Mouse (Mus musculus) G1E (cell line): ENCODE data around the gene Gne. TPM values are rescaled to one million over a fixed set of nuclear protein-coding genes. Genes with fewer than 3 reads are reported as not detected.

ENCODE experiments used
- ATAC-seq: 2 replicates; pipeline ENCODE4 v1.8.0; 2016; ENCODE audit warnings: mild to moderate bottlenecking; ENCODE audit not compliant: insufficient number of reproducible peaks, poor library complexity, low FRiP score, severe bottlenecking; ENCODE audit errors: extremely low read depth
- DNase-seq: peaks from one replicate; pipeline ENCODE4 v3.0.0; 2012; ENCODE audit warnings: low spot score
- H3K27me3 ChIP-seq: 2 replicates; pipeline ENCODE4 v1.6.1; 2012; ENCODE audit warnings: mild to moderate bottlenecking, low read length, inconsistent platforms; ENCODE audit not compliant: insufficient read depth
- H3K36me3 ChIP-seq: replicated peaks from 2 replicates; pipeline ENCODE3; 2012; ENCODE audit warnings: mild to moderate bottlenecking, inconsistent platforms
- H3K4me1 ChIP-seq: 2 replicates; pipeline ENCODE4 v1.6.1; 2012; ENCODE audit warnings: low read depth, low read length, inconsistent platforms, mixed read lengths; ENCODE audit not compliant: insufficient read depth
- H3K4me3 ChIP-seq: 2 replicates; pipeline ENCODE4 v1.5.1; 2012; ENCODE audit warnings: low read depth, mild to moderate bottlenecking, inconsistent platforms, low read length, moderate library complexity, mixed read lengths
- H3K9me3 ChIP-seq: replicated peaks from 2 replicates; pipeline ENCODE4 v1.6.1; 2012; ENCODE audit warnings: inconsistent platforms
- CTCF ChIP-seq: IDR thresholded peaks from 2 replicates; pipeline ENCODE4 v1.5.1; 2012; ENCODE audit warnings: low read depth, low read length, inconsistent platforms, mixed read lengths
- GATA1 ChIP-seq: IDR thresholded peaks from 2 replicates; pipeline ENCODE4 v1.6.1; 2012; ENCODE audit warnings: borderline replicate concordance, low read length, inconsistent platforms, mixed read lengths
- GATA2 ChIP-seq: IDR thresholded peaks from 2 replicates; pipeline ENCODE4 v1.6.1; 2012; ENCODE audit warnings: low read depth, low read length, inconsistent platforms, borderline replicate concordance
- POLR2AphosphoS5 ChIP-seq: IDR thresholded peaks from 2 replicates; pipeline ENCODE4 v1.6.1; 2012; ENCODE audit warnings: low read depth, low read length, inconsistent platforms; ENCODE audit not compliant: insufficient replicate concordance
- TAL1 ChIP-seq: conservative IDR thresholded peaks from 2 replicates; pipeline ENCODE4 v1.6.1; 2012; ENCODE audit warnings: low read depth, low read length, inconsistent platforms, mixed read lengths
- polyA plus RNA-seq: library from polyadenylated mRNA; stranded (reverse); fragments of >175 nt; gene quantifications from 2 replicates; pipeline ENCODE4 v1.2.3, GENCODE M21; 2012
- total RNA-seq, 2 experiments: library from RNA; stranded (forward) in 1 of 2; stranded (reverse) in 1 of 2; fragments of 200-1000 nt in 1 of 2; fragments of >200 nt in 1 of 2; fragmentation: Nextera tagmentation in 1 of 2; gene quantifications; 2 replicates each; pipeline ENCODE4 v1.2.3; 2014 to 2017

The Gne gene
- total and polyA plus RNA-seq, 3 experiments: 18.1 to 41.5 (median 35.3) TPM

GRCm38 (mm10) chr4:44029661-44030066 lies 54.3 kb downstream of the Gne start:
- ATAC-seq: no peak
- Histone ChIP-seq H3K4me1 (peaks cover 30% of the 10 kb centered on the region), H3K36me3 (peaks cover 97% of the 10 kb centered on the region)

DNA sequence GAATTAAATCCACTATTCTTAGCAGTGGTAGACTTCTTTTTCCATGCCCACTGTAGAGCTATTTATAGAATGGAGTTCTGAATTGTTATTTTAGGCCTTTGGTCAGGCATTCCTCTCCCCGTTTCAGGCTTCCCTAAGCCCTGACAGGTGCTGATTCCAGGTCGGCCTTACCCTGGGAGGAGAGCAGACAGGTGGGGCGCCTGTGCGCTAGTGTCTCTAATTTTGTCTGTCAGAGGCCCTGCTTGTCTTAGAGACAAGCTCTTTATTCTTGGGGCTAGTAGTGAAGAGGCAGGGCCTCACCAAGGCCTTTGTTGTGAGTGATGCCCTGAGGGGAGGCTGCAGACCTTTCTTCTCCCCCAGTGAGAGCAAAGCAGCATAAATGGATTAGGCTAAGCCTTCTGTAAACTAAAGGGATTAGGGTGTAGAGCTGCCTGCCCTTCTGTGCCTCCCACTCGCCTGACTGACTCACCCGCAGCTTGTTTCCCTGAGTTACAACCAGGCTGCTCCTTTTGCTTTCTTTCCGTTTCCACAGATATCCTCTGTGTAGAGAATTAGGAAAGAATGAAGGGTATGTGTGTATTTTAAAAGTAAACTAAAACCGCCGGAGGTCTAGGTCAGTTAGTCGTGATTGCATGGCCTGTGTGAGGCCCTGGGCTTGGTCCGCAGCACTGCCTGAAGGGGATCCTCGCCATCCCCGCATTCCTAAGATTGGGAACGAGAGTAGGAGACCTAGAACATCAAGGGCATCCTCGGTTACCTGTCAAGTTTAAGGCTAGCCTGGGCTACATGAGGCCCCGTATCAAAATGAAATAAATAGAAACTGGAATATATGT lies 55.5 kb downstream of the Gne start:
- peaks cover 100% of the 10 kb centered on the region for H3K36me3 ChIP-seq
- peaks cover 30% of the 10 kb centered on the region for H3K4me1 ChIP-seq
- no peaks in the 10 kb centered on the region for H3K9me3 ChIP-seq
- ATAC-seq: no peak
- H3K4me3 ChIP-seq: no peak overlapping the region
- TF ChIP-seq POLR2AphosphoS5: no peak
- no peak for TF ChIP-seq TAL1
- no peak for TF ChIP-seq GATA1
- no peak for TF ChIP-seq CTCF
- no peak for TF ChIP-seq GATA2
- no peaks in the 10 kb centered on the region for H3K27me3 ChIP-seq
- DNase-seq: no peak

More at GRCm38 (mm10) chr4:44029661-44030066, 54.3 kb downstream of the Gne start:
- no peak for TF ChIP-seq GATA1
- no peak for TF ChIP-seq POLR2AphosphoS5
- TF ChIP-seq CTCF: no peak
- H3K27me3 ChIP-seq: no peaks in the 10 kb centered on the region
- DNase-seq: no peak
- H3K4me3 ChIP-seq: no peak overlapping the region; the same call in 1 of the 2 replicates
- no peaks in the 10 kb centered on the region for H3K9me3 ChIP-seq

GRCm38 (mm10) chr4:44025570-44025969 lies 58.4 kb downstream of the Gne start:
- DNase-seq: no peak
- Histone ChIP-seq H3K4me1 (peaks cover 19% of the 10 kb centered on the region), H3K4me3 (no peak overlapping the region), H3K27me3 (no peaks in the 10 kb centered on the region), H3K36me3 (peaks cover 100% of the 10 kb centered on the region), H3K9me3 (no peaks in the 10 kb centered on the region)
- ATAC-seq: no peak
- TF ChIP-seq TAL1: no peak

- no peaks in the 10 kb centered on the region for H3K9me3 ChIP-seq
- TF ChIP-seq GATA1: no peak
- no peak for TF ChIP-seq GATA2
- TF ChIP-seq CTCF: no peak
- peaks cover 8% of the 10 kb centered on the region; the same call in 1 of the 2 replicates for H3K4me1 ChIP-seq
- no peak overlapping the region for H3K4me3 ChIP-seq
- peaks cover 100% of the 10 kb centered on the region for H3K36me3 ChIP-seq
- ATAC-seq: no peak
- no peaks in the 10 kb centered on the region for H3K27me3 ChIP-seq
- no peak for DNase-seq
Measured at GRCm38 (mm10) chr4:44024241-44024640, 59.7 kb downstream of the Gne start.

DNA sequence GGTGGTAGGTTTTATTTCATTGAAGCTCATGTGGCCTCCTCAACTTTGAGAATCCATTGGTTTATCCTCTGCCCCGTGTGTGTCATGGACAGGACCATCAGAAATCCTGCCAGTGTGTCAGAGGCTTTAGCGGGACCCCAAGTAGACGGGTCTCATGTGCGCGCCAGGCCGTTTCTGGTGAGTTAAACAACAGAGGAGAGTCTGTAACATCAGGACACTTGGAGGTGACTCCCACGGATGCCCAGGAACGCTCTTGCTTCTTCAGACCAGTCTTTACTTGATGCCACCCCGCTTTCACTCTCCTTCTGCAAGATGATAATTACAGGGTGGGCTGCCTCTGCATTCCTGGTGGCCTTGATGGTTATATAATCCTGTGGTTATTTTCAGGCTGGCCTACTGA lies 60.3 kb downstream of the Gne start:
- DNase-seq: no peak
- no peaks in the 10 kb centered on the region for H3K27me3 ChIP-seq
- peaks cover 8% of the 10 kb centered on the region; the same call in 1 of the 2 replicates for H3K4me1 ChIP-seq
- H3K9me3 ChIP-seq: no peaks in the 10 kb centered on the region
- TF ChIP-seq GATA2 (no peak), GATA1 (no peak), TAL1 (no peak), CTCF (no peak), POLR2AphosphoS5 (no peak)
- no peak overlapping the region for H3K4me3 ChIP-seq
- peaks cover 100% of the 10 kb centered on the region for H3K36me3 ChIP-seq
- no peak for ATAC-seq

GRCm38 (mm10) chr4:44022766-44023165 lies 61.2 kb downstream of the Gne start:
- H3K36me3 ChIP-seq: peaks cover 100% of the 10 kb centered on the region
- TF ChIP-seq POLR2AphosphoS5 (no peak), CTCF (no peak), GATA2 (no peak), GATA1 (no peak), TAL1 (no peak)
- no peaks in the 10 kb centered on the region for H3K9me3 ChIP-seq
- H3K27me3 ChIP-seq: no peaks in the 10 kb centered on the region
- DNase-seq (no peak), ATAC-seq (no peak)
- H3K4me3 ChIP-seq: no peak overlapping the region
- peaks cover 7% of the 10 kb centered on the region; the same call in 1 of the 2 replicates for H3K4me1 ChIP-seq

DNA sequence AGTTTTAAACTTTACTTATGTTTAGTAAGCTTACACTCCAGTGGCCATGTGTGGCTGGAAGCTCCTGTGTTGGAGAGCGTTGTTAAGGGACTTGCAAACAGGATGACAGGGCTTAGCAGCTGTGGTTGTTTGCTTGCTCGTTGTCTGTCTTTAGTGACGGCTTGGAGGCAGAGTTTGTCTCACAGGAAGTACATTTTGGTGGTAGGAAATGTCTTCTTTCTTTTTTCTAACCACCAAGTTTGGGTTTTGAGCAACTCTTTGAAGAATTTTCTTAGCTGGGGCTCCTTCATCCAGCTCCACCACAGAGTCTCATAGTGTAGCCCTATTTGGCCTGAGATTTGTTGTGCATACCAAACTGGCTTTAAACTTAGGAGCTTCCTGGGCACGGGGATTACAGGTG lies 61.7 kb downstream of the Gne start:
- TF ChIP-seq GATA1 (no peak), TAL1 (no peak), GATA2 (no peak), POLR2AphosphoS5 (no peak), CTCF (no peak)
- Histone ChIP-seq H3K4me1 (peaks cover 7% of the 10 kb centered on the region; the same call in 1 of the 2 replicates), H3K4me3 (no peak overlapping the region), H3K27me3 (no peaks in the 10 kb centered on the region), H3K36me3 (peaks cover 100% of the 10 kb centered on the region), H3K9me3 (no peaks in the 10 kb centered on the region)
- DNase-seq: no peak
- no peak for ATAC-seq
